Mouse (Mus musculus): Measurements from ENCODE around the gene Prss54.

- TF ChIP-seq POLR2A (IDR thresholded peaks at IDR 0.05; ENCODE audit: low read depth, low read length), result no peak
- TF ChIP-seq CTCF (IDR thresholded peaks at IDR 0.05; ENCODE audit: borderline replicate concordance, insufficient read depth, low read length), result no peak
Measured at GRCm38 (mm10) chr8:95539487-95539886, 36.7 kb downstream of the Prss54 start.
